Mouse (Mus musculus): ENCODE data around the gene Myrip.

Myrip gene

DNA sequence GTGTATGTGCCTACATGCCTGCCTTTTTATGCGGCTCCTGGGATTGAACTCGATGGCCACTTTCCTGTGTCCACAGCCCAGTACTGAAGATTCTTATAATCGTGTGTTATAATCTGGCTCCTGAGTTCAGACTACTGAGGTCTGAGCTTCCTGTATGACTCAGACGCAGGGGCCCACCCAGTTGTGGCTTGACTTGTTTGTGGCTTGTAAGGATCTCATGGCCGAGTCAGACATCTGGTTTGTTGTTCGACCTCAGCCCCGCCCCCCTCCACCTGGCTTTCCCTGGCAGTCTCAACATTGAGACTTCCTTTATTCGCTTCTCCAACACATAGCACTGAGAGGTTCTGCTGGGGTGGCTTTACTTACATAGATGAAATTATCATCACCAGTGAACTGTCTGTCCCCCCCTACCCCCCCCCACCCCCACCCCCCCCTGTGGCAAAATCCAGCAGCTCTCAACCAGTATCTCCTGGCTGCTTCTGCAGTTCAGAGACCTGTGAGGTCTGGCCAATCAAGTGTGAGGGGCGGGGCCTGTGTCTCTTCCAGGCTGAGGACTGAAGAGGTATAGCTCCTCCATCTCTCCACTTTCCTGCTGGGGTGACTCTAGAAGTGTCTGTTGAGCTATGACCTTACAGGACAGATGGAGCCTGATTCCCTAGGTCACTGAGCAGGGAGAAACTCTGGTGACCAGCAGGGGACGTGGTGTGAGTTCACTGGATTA is 38.8 kb downstream of the Myrip start:
- DNase-seq: peak; percentile 69

DNA sequence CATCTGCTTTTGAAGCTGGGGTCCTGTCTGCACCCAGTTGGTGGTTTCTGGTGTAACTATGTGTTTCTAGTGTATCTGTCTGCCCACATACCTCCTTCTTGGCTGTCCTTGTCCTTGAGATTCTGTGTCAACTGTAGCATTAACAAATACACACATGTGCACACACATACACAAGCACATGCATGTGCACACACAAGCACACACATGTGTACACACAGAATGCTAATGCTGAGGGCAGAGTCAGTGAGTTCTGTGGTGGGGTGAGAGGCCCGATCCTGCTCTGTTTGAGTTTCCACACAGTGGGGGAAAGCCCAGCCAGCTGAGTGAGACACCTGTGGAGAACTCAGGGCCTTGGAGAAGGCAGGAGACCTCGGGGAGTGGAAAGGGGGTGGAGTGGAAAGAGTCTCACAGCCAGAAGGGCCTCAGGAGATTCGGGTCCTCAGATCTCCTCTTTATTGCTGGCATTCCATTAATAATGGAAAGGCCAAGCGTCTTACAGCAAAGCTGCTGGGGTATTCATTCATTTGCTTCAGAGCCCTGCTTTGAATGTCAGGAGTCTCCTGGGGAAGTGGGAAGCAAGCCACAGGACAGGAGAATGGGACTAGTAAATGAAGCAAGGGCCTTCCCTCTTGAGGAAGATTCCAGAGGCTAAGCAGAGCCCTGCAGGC is 41.9 kb downstream of the Myrip start:
- DNase-seq: no peak

DNA sequence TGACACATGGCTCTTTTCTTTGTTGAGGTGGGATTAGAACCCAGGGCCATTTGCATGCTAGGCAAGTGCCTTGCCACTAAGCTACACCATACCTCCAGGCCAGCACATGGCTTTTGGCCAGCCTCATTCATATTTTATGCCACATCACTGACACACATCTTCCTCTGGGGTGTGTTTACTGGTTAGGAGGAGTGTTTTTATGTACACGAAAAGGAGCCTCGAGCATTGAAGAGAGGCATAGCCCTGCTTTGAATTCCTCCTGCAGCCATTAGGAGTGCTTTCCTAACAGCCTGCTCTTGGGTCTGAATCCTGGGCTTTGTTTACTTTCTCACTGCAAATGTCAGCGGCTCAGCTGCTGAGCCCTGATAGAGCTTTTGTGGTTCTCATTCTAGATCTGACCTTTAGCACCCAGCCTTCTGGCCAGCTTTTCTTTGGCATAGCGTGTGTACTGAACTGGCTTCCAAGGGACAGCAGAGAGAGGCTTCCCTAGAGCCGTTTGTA is 44.4 kb downstream of the Myrip start:
- DNase-seq: no peak

DNA sequence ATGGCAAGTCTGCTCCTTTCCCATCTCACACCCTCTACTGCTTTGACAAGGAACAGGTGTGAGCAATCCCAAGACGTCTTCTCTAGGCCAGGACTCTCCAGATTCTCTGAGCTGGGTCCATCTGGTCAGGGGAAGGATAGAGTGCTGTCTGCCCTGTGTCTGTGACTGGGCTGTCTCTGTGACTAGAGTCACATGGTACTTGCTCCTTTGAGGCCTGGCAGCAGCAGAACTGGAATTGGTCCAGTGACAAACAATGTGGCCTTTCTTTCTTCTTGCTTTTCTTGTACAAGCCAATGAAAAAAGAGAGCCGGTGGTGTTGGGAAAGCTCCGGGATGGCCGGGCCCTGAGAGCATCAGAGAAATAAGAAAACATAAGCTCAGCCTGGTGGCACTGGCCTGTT is 47.8 kb downstream of the Myrip start:
- DNase-seq: no peak

DNA sequence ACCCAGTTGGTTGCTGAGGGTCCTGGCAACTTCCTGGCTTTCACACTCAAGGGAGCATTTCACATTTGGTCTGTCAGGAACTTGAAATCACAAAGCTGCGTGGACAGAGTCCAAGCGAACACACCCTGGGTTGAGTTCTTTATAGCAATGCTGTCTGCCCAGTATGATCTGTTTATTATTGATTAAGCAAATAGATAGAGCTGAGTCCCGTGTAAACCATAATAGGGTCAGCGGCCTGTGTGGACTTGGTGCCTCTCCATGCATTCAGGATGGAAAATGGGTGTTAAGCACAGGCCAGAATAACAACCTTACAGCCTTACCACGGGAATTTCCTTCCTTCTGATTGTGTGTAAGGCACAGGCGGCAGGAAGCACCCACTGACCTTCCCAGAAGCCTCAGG is 49.0 kb downstream of the Myrip start:
- no peak for DNase-seq

DNA sequence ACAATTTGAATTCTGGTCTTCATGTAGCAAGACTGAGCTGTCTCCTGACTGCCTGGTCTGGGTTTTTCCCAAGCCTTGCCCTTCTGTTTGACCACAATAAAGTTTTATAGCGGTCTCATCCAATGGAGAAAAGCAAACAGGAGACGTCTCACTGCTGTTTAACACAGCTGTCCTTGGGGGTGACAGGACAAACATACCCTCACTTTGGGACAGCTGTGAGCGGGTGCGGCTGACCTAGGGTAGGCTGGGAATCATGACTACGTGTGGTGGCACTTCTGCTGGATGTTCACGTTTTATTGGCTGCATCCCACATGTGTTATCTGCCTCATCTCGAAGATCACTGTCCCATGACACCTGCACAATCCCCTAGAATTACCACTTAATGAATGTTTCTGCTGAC is 49.7 kb downstream of the Myrip start:
- DNase-seq: no peak

DNA sequence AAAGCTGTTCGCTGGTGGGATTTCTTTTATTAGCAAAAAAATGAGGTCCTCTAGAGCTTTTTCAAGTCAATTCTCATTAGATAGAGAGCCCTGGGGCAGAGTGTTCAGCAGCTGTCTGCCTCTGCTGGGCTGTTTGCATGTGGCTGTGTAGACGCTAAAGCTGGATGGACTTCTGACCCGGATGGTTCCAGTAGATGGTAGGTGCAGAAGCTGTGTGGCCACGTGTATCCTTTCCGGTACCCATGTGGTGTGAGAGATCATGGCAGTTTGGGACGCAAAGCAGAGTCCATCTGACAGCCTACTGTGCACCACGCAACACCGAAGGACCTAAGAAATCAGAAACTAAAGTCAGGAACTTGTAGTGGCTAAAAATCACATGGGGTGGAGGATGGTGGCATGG is 50.2 kb downstream of the Myrip start:
- DNase-seq: no peak

DNA sequence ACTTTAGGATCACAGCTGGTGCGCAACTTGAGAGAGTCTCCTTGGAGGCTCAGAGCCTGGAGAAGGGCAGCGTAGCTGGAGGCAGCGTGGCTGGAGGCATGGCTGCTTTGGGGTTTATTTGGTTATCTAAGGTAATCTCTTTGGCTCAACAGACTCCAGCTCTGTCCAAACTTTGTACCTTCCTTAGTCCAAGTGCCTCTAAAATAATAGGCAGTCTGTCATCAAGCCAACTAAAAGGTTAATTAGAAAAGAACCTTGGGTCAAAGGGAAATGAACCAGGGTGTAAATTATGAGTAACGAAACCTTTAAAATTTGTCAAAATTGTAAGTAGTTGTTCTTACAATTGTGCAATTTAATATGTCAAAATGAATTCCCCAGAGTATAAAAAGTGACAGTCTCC is 51.7 kb downstream of the Myrip start:
- DNase-seq: no peak

DNA sequence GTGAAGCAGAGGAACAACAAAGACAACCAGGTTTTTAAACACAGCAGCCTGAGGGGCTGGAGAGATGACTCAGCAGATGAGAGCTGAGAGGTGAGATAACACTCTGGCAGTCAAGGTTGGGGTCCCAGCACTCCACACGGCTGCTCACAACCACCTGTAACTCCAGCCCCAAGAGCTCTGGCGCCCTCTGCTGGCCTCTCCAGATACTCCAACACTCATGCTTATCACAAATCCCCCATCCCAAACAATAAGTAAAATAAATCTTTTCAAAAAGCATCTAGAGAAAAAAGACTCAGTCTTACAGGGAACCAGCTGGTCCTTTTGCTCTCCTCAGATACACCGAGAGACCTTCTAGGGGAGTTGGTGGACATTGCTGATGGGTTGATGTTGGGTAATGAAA is 52.7 kb downstream of the Myrip start:
- no peak for DNase-seq

DNA sequence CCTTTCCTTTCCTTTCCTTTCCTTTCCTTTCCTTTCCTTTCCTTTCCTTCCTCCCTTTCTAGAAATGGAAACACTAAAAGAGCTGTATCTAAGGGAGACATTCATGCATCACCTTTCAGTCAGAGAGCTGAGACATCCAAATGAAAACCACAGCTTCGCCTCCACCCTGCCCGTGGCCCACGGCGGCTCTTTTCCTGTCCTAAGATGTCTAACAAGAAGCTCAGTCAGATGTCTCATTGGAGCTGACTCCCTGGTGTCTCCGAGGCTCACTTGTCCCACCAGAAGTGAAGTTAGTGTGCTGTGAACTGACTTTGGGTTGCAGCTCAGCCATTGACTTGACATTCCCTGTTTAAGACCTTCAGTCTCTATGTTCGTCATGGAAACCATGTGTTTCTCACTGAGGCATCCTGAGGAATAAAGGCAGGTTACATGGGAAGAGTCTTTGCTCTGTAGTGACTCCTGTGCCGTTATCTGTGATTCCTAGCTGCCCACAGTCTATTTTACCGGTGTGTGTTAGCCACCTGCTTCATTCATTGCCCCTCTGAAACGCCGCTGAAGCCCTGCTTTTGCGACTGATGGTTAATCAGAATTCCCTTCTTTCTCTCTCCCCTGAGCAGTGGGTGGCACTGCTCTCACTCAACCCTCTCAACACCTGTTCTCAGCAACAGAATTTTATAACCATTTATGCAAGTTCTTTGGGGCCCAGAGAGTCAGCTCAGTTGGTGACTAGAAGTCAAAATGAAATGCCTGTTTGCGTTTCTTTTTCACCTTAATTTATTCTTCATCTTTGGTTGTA is 53.4 kb downstream of the Myrip start:
- DNase-seq: no peak

DNA sequence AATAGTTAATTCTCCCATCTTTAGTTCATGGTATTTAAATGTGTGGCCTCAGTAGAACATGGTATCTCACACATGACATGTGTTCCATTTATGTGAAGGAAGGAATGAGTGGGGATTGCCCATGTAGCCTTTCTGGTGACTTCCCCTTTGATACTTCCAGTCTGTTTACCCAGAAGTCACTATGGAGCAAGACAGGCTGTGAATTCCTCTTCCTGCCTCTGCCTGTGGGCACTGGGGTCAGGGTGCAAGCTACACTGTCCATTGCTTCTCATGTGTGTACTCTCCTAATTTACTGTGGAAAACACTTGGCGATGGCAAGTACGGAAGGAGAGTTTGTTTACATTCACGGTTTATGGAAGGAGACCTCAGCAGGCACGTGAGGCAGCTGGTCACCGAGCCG is 55.2 kb downstream of the Myrip start:
- DNase-seq: no peak

DNA sequence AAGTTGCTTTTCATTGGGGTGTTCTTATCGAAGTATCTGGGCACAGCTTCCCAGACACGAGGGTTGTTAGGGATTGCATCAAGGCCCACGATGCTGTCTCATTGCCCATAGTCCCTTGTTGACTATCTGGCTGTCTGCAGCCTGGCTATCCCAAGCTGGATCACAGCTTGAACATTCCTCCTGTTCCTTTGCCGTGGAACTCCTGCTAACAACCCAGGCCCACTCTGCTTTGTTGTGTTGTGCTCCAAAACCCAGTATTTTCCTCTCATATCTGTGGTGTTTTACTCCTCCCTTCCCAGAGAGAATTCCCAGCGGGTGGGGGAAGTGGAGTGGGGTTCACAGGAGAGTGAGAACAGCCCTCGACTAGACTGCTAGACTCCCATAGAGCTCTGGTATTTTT is 56.7 kb downstream of the Myrip start:
- DNase-seq: no peak

DNA sequence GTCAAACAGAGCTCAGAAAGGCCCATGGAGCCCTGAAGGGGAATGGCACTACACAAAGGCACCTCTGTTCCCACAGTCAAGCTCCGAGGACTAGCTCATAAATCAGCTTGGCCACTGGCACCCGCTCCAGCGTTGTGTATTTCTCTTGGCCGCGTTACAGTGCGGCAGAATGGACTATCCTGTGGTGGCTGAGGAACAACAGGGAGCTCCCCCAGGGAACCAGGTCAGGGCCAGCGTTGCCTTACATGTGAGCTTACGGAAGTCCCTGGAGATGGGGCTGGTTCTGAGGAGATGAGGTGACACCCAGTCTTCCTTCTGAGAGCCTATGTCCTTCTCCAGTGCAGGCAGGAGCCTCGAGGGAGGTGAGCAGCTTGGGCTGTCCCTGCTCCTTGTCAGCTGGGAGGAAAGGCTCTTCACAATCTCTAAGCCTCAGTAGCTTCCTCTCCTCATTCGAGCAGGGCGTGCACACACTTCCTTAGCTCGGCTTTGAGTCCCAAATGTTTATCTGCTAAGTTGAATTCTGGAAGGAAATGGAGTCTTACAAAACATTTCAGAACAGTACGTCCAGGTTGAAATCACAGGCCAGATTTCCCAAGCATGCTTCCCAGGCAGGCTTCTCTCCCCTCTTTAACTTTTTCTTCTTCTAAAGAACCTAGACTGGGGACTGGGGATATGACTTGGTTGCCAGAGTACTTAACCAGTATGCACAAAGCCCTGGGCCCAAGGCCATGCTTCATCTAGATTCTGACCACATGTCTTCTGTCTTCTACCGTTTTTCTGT is 59.3 kb downstream of the Myrip start:
- DNase-seq: no peak

DNA sequence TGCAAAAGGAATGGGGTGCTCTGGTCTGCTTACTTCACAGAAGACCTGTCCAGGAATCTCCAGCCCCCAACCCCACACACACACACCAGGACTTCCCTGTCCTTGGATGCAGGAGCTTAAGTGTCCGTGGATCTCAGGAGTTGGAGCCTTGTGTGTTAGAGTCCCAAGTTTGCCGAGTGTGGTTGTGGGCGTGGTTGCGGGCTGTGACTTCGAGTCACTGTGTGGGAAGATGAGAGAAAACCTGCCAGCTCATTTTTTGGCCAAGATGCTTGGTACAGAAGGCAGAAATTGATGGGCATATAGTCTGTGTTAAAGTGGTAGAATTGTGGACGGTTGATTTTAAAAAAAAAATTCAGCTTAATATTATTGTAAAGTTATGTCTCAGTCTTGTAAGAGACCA is 60.3 kb downstream of the Myrip start:
- no peak for DNase-seq

DNA sequence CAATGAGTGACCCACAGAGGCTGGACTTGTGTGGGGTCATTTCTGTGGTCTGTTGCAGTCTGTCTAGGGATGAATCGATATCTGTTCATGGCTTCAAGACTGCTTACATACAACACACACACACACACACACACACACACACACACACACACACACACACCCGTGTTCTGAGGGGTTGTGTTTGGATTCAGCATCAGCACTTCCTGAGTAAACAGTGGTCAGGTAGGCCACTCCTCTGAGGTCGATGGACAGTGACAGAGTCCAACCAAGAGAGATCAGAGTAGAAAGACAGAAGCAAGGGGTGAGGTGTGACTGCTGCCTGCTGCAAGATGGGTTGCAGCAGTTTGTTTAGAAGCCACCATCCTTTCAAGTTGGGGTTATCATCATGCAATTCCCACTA is 61.4 kb downstream of the Myrip start:
- no peak for DNase-seq

DNA sequence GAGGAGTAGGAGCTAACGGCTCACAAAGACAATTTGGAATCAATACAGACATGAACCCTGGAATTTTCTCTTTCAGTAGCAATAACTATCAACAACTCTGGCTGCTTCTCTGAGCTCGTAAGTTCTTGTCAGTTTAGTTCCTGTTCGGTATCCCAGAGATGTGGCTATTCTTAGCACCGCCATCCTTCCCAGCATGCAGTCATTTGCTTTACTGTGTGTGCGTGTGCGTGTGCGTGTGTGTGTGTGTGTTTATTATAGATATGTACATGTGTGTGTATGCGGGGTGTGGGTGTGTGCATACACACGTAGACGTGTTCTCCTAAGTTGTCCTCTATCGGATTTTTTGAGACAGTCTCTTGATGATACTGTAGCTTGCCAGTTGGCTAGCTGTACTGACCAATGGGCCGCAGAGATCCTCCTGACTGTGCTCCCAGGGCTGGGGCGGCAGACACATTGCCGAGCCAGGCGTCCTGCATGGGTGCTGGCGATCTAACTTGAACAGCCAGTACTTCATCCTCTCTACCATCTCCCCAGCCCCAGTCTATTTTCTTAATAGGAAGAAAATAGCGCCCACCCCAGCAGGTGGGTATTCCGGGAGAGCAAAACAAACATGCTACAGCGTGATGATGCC is 63.5 kb downstream of the Myrip start:
- DNase-seq: no peak

DNA sequence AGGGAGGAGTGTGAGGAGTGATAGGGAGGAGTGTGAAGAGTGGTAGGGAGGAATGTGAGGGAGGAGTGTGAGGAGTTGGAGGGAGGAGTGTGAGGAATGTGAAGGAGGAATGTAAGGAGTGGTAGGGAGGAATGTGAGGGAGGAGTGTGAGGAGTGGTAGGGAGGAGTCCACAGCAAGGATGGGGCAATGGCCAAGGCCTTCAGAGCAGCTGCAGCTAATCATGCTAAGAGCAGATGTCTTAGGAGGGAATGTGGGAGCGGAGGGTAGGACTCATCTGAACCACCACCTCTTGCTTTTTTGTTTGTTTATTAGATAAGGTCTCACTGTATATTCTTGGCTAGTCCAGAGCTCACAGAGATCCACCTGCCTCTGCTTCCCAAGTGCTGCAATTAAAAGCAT is 66.2 kb downstream of the Myrip start:
- DNase-seq: no peak

DNA sequence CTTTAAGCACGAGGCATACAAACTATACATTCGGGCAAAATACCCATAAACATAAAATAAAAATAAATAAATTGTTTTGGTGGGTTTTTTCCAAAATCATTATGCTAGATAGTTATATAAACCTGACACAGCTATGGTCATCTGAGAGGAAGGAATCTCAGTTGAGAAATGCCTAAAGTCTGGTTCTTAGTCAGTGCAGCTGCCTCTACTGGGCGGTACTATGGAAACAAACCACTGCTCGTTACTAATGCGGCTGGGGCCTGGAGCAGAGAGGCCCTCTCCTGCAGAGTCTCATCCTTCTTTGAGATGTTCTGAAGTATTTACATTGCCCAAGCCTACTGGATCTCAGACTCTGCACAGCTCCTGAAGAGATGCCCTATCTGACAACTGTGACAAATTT is 70.3 kb downstream of the Myrip start:
- no peak for DNase-seq

DNA sequence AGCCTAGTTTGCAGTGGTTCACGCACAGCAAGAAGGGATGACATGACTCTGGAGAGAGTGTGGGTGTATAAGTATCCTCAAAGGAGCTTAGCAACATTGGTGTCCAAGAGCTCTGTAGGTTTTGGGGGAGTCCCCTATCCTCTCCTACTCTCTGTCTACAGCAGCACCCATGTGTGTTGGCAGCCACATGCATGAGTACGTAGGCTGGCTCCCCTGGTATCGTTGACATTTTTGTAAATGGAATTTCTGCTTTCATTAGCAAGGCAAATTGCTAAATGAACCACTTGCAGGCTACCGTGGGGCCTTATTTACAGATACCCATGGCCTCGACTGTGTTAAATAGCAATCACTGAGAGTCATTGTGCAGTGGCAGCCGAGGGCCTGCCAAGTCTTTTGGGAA is 71.0 kb downstream of the Myrip start:
- DNase-seq: no peak

DNA sequence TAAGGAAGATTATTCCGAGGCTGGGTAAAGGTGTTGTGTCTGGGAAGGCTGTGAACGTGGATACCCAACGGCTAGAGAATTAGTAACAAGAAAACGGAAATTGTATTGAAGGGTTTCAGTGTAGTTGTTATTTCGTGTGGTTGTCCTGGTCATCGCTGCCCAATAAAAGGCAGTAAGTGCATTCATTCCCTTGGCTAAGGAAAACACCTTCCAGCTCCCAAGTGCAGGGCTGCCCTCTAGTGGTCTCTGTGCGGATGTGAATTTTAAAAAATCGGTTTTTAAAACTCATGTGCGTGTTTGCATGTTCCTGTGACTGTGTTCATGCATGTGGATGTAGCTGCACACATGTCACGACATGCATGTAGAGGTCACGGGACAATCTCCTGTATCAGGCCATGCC is 76.4 kb downstream of the Myrip start:
- DNase-seq: peak; percentile 11

DNA sequence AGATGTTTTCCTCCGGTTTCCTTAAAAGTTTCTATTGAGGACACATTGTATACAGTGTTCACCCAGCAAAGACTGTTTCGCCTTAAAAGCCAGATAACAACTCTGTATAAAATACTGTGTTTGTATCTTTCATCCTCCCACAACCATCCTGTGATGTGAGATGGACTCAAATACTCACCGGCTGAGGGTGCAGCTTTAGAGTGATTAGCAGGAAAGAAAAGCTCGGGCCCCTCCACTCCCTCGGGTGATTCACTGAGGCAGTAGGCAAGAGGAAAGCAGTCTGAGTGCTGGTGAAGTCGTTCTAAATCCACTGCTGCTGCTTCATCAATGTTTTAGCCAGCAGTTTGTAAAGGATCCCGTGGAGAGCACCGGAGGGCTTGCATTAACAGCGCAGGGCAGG is 93.9 kb downstream of the Myrip start:
- DNase-seq: no peak

DNA sequence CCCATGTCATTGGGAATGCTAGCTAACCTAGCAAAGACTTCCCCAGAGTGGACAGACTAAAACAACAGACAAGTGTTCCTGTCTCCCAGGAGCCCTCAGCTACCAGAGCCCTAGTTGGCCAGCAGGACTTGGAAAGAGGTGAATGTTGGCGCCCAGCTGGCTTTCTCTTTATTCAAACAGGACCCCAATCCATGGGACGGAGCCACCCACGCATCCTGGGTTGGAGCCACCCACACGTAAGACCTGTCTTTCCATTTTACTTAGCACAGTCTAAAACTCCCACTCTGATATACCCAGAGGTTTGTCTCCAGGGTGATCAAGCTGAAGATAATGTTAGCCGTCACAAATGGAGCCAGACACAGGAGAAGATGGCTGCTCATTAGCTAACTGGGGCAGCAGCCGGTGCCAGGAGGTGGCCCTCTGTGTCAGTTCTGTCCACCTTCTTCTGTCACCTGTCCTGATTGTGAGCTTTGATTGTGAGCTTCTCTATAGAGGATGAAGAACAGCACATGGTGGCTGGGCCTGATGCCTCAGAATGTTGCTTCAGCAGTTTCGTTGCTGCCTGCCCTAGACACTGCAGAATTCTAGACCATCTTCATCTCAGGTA is 95.4 kb downstream of the Myrip start:
- DNase-seq: no peak

Data from thymus, postnatal 25 days (tissue).